Mouse (Mus musculus): ENCODE data around the gene Ccdc33.

DNA sequence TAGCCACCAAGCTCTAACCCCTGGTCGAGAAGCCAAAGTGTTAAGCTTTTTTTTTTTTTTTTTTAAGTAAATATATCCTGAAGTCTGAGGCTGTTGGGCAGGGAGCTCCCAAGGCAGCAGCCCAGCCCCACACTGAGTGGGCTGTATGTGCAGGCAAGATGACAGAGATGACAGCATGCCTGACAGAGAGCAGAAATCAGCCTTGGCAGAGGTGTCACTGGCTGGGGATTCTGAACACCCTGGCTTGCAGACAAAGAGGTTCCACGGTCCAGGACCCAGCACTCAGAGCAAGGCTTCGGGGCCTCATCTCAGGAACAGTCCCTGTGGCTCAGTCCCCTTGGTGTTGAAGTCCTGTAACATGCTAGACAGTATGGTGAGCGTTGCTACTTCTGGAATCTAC lies 41.2 kb upstream of the Ccdc33 start:
- TF ChIP-seq CTCF (IDR thresholded peaks at IDR 0.05; ENCODE audit: low read depth) (no peak), EP300 (IDR thresholded peaks at IDR 0.05; ENCODE audit: low read depth) (no peak)

Measured in heart, postnatal 0 days (tissue).